Mouse (Mus musculus) heart, postnatal 0 days (tissue): ENCODE measurements at regions not wholly inside any gene's neighbourhood (a gene's known extent, or its start where the extent isn't known, plus 50 kb on each side); places are given as distances from the start of the nearest gene placed in this dataset.

Experiments
- ATAC-seq: fragments of 200-750 bp; cut with Nextera tagmentation; 2 replicates; pipeline ENCODE4 v1.8.0; 2017; ENCODE audit warnings: low read depth, moderate number of reproducible peaks, moderate library complexity; ENCODE audit not compliant: insufficient read depth
- DNase-seq: peaks from one replicate; pipeline ENCODE4 v3.0.0-alpha.2; 2016; ENCODE audit warnings: low spot score
- H3K27ac ChIP-seq: fragments of 300-500 bp; sonication (generic); 2 replicates; pipeline ENCODE4 v1.5.1; 2014; ENCODE audit warnings: low read depth, mild to moderate bottlenecking
- H3K27me3 ChIP-seq: fragments of 300-500 bp; sonication (generic); 2 replicates; pipeline ENCODE4 v1.6.1; 2014; ENCODE audit warnings: low read length, mixed read lengths; ENCODE audit not compliant: control insufficient read depth, insufficient read depth
- H3K36me3 ChIP-seq: fragments of 300-500 bp; sonication (generic); replicated peaks from 2 replicates; pipeline ENCODE4 v1.6.1; 2014; ENCODE audit warnings: low read length, mixed read lengths; ENCODE audit not compliant: control insufficient read depth, insufficient read depth
- H3K4me1 ChIP-seq: fragments of 300-500 bp; sonication (generic); 2 replicates; pipeline ENCODE4 v1.6.1; 2014; ENCODE audit warnings: antibody characterized with exemption; ENCODE audit not compliant: control insufficient read depth, insufficient read depth
- H3K4me2 ChIP-seq: fragments of 300-500 bp; sonication (generic); 2 replicates; pipeline ENCODE4 v1.6.1; 2014; ENCODE audit warnings: low read depth, mild to moderate bottlenecking, low read length, moderate library complexity
- H3K4me3 ChIP-seq: fragments of 300-500 bp; sonication (generic); 2 replicates; pipeline ENCODE4 v1.5.1; 2014; ENCODE audit warnings: low read depth, low read length
- H3K9ac ChIP-seq: fragments of 300-500 bp; sonication (generic); replicated peaks from 2 replicates; pipeline ENCODE4 v1.6.1; 2014; ENCODE audit warnings: low read depth, low read length, mixed read lengths
- H3K9me3 ChIP-seq: fragments of 300-500 bp; sonication (generic); replicated peaks from 2 replicates; pipeline ENCODE4 v1.6.1; 2016; ENCODE audit warnings: low read length; ENCODE audit not compliant: control insufficient read depth
- CTCF ChIP-seq: IDR thresholded peaks from 2 replicates; pipeline ENCODE4 v1.5.1; 2016; ENCODE audit warnings: antibody characterized with exemption, control low read depth, low read depth
- EP300 ChIP-seq: IDR thresholded peaks from 2 replicates; pipeline ENCODE4 v1.6.1; 2016; ENCODE audit warnings: antibody characterized with exemption, low read depth
- WGBS: fragments of 180-500 bp; shearing (Covaris S2); extraction: QIAGEN DNeasy Blood & Tissue Kit; methylation state at CpG from one replicate; pipeline ENCODE4 v1.1.7; 2014; 5-methylcytosine and 5-hydroxymethylcytosine counted together

DNA sequence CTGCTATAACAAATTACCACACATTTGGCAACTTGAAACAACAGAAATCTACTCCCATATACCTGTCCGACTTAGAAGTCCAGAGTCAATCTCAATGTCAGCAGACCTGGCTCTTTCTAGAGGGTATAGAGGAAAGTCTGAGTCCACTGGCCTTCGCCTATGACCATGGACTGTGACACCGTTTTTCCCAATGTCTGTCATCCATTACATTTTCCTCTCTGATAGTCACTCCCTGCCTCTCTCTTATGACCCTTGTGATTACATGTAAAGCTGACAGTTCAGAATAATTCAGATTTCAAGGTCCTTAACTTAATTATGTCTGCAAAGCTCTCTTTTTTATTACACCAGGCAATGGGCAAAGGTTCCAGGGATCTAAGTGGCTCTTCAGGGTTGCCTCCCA lies 97.6 kb upstream of the Lmo4 start:
- 75% methylated on average over 3 of the region's 3 CpGs for whole genome bisulfite sequencing
- no peak overlapping the region for H3K27ac ChIP-seq
- H3K9ac ChIP-seq = no peak overlapping the region
- no peak for TF ChIP-seq CTCF
- TF ChIP-seq EP300 = no peak
- H3K4me2 ChIP-seq = no peak overlapping the region
- H3K27me3 ChIP-seq = no peaks in the 10 kb centered on the region
- H3K4me3 ChIP-seq = no peak overlapping the region
- ATAC-seq (no peak), DNase-seq (no peak)
- no peaks in the 10 kb centered on the region for H3K36me3 ChIP-seq
- no peaks in the 10 kb centered on the region for H3K9me3 ChIP-seq
- H3K4me1 ChIP-seq = no peaks in the 10 kb centered on the region

DNA sequence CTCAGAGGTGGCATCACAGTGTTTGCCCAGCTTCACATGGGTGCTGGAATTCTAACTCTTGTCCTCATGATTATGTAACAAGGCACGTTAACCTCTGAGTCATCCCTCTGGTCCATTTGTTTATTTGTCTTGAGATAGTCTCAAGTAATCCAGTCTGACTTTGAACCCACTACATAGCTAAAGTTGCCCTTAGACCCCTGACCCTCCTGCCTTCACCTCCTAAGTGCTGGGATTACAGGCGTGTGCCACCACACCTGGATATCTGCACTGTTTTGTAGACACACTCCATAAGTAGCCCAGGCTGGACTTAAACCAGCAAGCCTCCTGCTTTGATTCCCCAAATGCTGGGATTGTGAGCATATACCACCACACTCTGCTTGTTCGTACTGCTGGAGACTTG lies 96.0 kb upstream of the Lmo4 start:
- H3K27me3 ChIP-seq = no peaks in the 10 kb centered on the region
- DNase-seq = no peak
- WGBS = 71% methylated on average over 3 of the region's 3 CpGs

DNA sequence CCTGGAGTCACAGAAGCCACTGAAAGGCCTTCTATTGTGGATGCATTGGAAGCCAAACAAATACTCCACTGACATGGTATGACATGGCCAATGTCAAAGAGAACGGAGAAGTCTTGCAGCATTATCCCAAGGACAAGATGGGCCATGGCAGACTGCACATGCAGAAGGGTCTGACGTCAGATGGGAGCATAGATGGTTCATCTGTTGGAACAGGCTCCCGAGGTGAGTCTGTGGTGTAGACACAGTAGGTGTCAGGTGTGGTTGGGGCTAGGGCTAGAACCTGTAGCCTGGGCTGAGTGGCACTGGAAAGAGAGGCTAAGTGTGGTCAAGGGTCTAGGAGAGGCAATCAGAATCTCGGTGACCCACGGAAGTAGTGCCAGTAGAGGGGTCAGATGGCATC lies 94.2 kb upstream of the Lmo4 start:
- WGBS = 82% methylated on average over 5 of the region's 5 CpGs
- no peak overlapping the region for H3K4me3 ChIP-seq
- no peak overlapping the region for H3K4me2 ChIP-seq
- no peaks in the 10 kb centered on the region for H3K36me3 ChIP-seq
- no peaks in the 10 kb centered on the region for H3K9me3 ChIP-seq
- ATAC-seq (no peak), DNase-seq (no peak)
- H3K27me3 ChIP-seq = no peaks in the 10 kb centered on the region
- H3K9ac ChIP-seq = no peak overlapping the region
- no peak overlapping the region for H3K27ac ChIP-seq
- TF ChIP-seq CTCF (no peak), EP300 (no peak)
- no peaks in the 10 kb centered on the region for H3K4me1 ChIP-seq

More for the DNA sequence above, 96.0 kb upstream of the Lmo4 start:
- Histone ChIP-seq H3K36me3 (no peaks in the 10 kb centered on the region), H3K4me1 (no peaks in the 10 kb centered on the region), H3K4me2 (no peak overlapping the region), H3K27ac (no peak overlapping the region), H3K9ac (no peak overlapping the region), H3K4me3 (no peak overlapping the region), H3K9me3 (no peaks in the 10 kb centered on the region)
- no peak for ATAC-seq
- TF ChIP-seq EP300 (no peak), CTCF (no peak)

DNA sequence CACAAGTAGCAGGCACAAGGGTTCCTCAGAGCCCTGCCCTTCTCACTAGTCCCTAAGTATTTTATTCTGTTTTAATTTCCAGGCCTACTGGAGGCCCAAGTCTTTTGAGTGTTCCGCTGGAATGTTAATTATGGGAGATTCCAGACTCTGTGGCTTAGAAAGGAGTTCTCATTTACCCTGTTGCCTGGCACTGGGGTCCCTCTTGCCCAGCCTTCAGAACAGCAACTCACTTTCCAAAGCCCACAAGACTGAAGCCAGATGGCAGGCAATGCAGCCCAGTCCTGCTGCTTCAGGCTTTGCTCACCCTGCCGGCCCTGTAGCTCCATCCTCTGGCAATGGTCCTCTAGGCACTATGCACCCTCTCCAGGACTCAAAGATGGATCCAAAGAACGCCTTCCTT lies 84.5 kb upstream of the Lmo4 start:
- WGBS = 67% methylated on average over 3 of the region's 3 CpGs
- Histone ChIP-seq H3K4me1 (no peaks in the 10 kb centered on the region), H3K9ac (no peak overlapping the region), H3K4me2 (no peak overlapping the region), H3K27me3 (no peaks in the 10 kb centered on the region), H3K4me3 (no peak overlapping the region), H3K9me3 (no peaks in the 10 kb centered on the region), H3K36me3 (no peaks in the 10 kb centered on the region), H3K27ac (no peak overlapping the region)
- DNase-seq (no peak), ATAC-seq (no peak)
- TF ChIP-seq CTCF (no peak), EP300 (no peak)

DNA sequence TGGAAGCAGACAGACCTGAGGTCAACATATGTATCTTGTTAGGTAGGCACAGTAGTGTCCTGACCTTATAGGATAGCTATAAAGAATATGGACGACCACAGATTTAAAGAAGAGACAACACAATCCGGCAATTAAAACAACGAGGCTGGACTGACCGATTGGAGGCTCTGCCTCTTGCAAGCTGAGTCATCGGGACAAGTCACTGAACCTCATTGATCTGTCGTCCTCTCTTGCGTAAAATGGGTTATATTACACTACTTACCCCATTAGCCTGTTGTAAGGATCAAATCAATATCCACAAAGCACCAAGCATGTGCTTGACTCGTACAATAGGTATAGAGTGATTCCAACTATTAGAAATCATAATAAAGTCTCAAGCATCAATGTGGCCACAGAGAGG lies 81.1 kb upstream of the Lmo4 start:
- DNase-seq = no peak
- Histone ChIP-seq H3K4me1 (no peaks in the 10 kb centered on the region), H3K9ac (no peak overlapping the region), H3K36me3 (no peaks in the 10 kb centered on the region), H3K9me3 (no peaks in the 10 kb centered on the region), H3K27ac (no peak overlapping the region), H3K27me3 (no peaks in the 10 kb centered on the region), H3K4me2 (no peak overlapping the region), H3K4me3 (no peak overlapping the region)
- TF ChIP-seq CTCF (no peak), EP300 (no peak)
- WGBS = 84% methylated on average over 8 of the region's 8 CpGs
- no peak for ATAC-seq

DNA sequence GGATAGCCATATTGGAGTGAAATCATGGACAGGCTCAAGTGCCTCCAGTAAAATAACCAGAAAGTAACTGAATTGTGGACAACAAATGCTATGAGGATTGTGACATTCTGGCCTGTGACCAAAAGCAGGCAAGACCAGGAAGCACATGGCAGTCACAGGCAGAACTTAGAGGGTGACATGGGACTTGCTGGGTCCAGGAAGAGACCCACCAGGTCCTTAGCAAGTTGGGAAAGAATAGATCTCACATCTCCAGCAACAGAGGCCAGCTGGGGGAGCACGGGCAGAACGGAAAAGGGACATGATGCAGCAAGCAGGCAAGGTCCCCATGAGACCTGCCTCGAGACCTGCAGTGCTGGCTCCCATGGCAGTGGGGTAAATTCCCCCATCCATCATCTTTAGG lies 79.3 kb upstream of the Lmo4 start:
- ATAC-seq = no peak

More for the DNA sequence above, 79.3 kb upstream of the Lmo4 start:
- 78% methylated on average over 3 of the region's 3 CpGs for WGBS
- Histone ChIP-seq H3K4me2 (no peak overlapping the region), H3K27me3 (no peaks in the 10 kb centered on the region), H3K4me1 (no peaks in the 10 kb centered on the region), H3K4me3 (no peak overlapping the region), H3K9ac (no peak overlapping the region), H3K27ac (no peak overlapping the region), H3K36me3 (no peaks in the 10 kb centered on the region), H3K9me3 (no peaks in the 10 kb centered on the region)
- no peak for TF ChIP-seq EP300
- TF ChIP-seq CTCF = no peak
- no peak for DNase-seq
